Mouse (Mus musculus) gastrocnemius, adult 2 months (tissue): ENCODE measurements around the gene 4930524J08Rik. TPM values are rescaled to one million over a fixed set of nuclear protein-coding genes. Genes with fewer than 3 reads are reported as not detected.

Experiments
- DNase-seq: peaks from one replicate; pipeline ENCODE4 v3.0.0; 2022
- H3K27ac ChIP-seq: fragments of 200-600 bp; 2 replicates; pipeline ENCODE4 v1.8.1; 2022; ENCODE audit warnings: mild to moderate bottlenecking
- H3K4me3 ChIP-seq: fragments of 200-600 bp; 2 replicates; pipeline ENCODE4 v1.8.1; 2022; ENCODE audit warnings: mild to moderate bottlenecking, moderate library complexity
- CTCF ChIP-seq: fragments of 200-600 bp; IDR thresholded peaks from 2 replicates; pipeline ENCODE4 v1.8.1; 2022; ENCODE audit warnings: antibody characterized with exemption, mild to moderate bottlenecking, moderate library complexity
- intact Hi-C: fragments of 180-260 bp; cut with DNase I; formaldehyde crosslinking; loops from one replicate; pipeline ENCODE4 v1.15.1; 2025
- total RNA-seq, 2 experiments: library from RNA; stranded (reverse); gene quantifications; 2 replicates each; pipeline ENCODE4 v1.2.3; 2021

The 4930524J08Rik gene
- total RNA-seq, 2 experiments from 2014 or later = 0.42 TPM; not detected in 1

GRCm38 (mm10) chr5:100008485-100008884 is 29.6 kb downstream of the 4930524J08Rik start:
- no peak for TF ChIP-seq CTCF
- H3K27ac ChIP-seq = no peak overlapping the region
- intact Hi-C loops = no loop called here
- no peak for DNase-seq
- H3K4me3 ChIP-seq = no peak overlapping the region

GRCm38 (mm10) chr5:100012599-100012998 is 33.7 kb downstream of the 4930524J08Rik start:
- H3K27ac ChIP-seq = no peak overlapping the region
- intact Hi-C loops = no loop called here
- no peak overlapping the region for H3K4me3 ChIP-seq
- no peak for DNase-seq
- TF ChIP-seq CTCF = no peak

GRCm38 (mm10) chr5:100020089-100020488 is 41.2 kb downstream of the 4930524J08Rik start:
- TF ChIP-seq CTCF = no peak
- H3K27ac ChIP-seq = no peak overlapping the region
- no peak for DNase-seq
- no peak overlapping the region for H3K4me3 ChIP-seq
- intact Hi-C loops = no loop called here

GRCm38 (mm10) chr5:100024403-100024802 is 45.5 kb downstream of the 4930524J08Rik start:
- TF ChIP-seq CTCF = no peak
- Histone ChIP-seq H3K27ac (no peak overlapping the region), H3K4me3 (no peak overlapping the region)
- intact Hi-C loops = no loop called here
- no peak for DNase-seq

- no peak overlapping the region for H3K4me3 ChIP-seq
- intact Hi-C loops = no loop called here
- no peak for DNase-seq
- H3K27ac ChIP-seq = no peak overlapping the region
- no peak for TF ChIP-seq CTCF
Measured at GRCm38 (mm10) chr5:100024868-100025267, 46.0 kb downstream of the 4930524J08Rik start.

Other genes with a start within 250 kb of the 4930524J08Rik start
- under 1 TPM; 0.26 to 0.47 TPM for gene Rasgef1b, start 250.0 kb upstream of the 4930524J08Rik start, total RNA-seq
- not detected for gene Vamp9, start 72.8 kb upstream of the 4930524J08Rik start, total RNA-seq
- 10 to 100 TPM; 68.5 to 84.1 TPM for gene Hnrnpd, start 123 bp upstream of the 4930524J08Rik start, total RNA-seq
- 10 to 100 TPM; 74.8 to 77.5 TPM for gene Hnrnpdl, start 60.6 kb downstream of the 4930524J08Rik start, total RNA-seq
- gene Enoph1, start 60.9 kb downstream of the 4930524J08Rik start, total RNA-seq = 1 to 10 TPM; 6.7 to 9.0 TPM
- gene Tmem150c, start 180.7 kb downstream of the 4930524J08Rik start, total RNA-seq = 1 to 10 TPM in 1 of 2 experiments, under 1 TPM in 1; 0.82 to 2.9 TPM